Mouse (Mus musculus) ovary, postnatal 14 days (tissue): ENCODE results near the gene Ninl.
A peak's percentile ranks its signal among the peaks of the same experiment; 100 is the strongest.

ENCODE experiments used
- DNase-seq: peaks from one replicate; pipeline ENCODE4 v3.0.0; 2022; ENCODE audit warnings: low spot score

The Ninl gene

DNA sequence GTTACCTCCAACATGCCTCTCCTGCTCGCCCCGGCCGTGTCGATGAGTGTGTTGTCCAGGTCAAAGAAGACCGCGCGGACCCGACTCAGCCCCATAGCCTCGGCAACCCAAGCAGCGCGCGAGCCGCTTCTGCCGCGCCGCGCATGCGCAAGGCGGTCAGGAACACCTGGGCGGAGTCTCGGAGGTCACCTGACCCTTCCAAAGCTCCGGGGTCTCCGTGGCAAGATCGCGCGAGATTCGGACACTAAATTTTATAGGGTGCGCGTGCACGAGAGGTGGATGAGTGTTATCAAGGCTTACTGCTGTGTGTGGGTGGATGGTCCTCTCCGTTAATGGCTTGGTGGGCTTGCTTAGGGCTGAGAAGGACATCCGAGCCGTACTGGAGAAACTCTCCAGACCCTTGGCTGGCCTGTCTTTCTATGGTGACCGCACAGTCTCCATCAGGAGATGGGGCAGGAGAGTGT is at the start of gene Ninl, which contains the start of gene Nanp:
Gene Ninl, minus strand, starts transcription at position 151 of the 464 bp plus-strand sequence.
Gene Nanp, minus strand, starts transcription at position 167 of the 464 bp plus-strand sequence.
- DNase-seq, result peak; percentile 90

DNA sequence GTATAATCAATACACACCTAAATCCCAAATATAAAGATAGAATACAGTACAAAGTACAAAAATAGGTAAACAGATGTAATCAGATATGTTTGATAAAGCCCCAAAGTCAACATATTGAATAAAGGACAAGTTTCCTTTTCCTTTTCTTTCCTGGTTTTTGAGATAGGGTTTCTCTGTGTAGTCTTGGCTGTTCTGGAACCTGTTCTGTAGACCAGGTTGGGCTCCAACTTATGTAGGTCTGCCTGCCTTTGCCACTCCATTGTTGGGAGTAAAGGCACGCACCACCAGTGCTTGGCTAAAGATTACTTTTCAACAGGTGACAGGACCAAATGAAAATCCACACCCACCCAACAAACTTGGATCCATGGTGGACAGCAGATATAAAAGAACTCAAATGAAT is 17.5 kb upstream of the Ninl start:
- no peak for DNase-seq

DNA sequence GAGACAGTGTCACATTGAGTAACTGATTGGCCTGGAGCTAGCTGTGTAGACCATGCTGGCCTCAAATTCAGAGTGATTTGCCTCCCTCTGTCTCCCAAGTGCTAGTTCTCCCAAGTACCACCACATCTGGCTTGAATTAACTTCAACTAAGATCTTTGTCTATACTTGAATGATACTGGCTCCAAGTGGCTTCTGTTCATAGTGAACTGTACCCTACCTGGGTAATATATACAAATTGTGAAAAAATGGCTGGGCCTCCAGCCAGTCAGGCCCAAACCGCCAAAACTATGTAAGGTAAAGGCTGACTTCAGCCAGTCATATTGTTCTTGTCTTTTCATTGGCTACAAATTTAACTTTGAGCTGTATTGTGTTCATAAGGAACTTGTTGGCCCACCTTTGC is 1.2 kb upstream of the Ninl start:
- DNase-seq, result no peak

- DNase-seq, result no peak
Observed at GRCm38 (mm10) chr2:151039726-151040125, 544 bp upstream of the Ninl start.

- no peak for DNase-seq
Observed at GRCm38 (mm10) chr2:151038811-151039222, 365 bp downstream of the Ninl start.

- no peak for DNase-seq
Observed at GRCm38 (mm10) chr2:151037876-151038552, 1.2 kb downstream of the Ninl start.

DNA sequence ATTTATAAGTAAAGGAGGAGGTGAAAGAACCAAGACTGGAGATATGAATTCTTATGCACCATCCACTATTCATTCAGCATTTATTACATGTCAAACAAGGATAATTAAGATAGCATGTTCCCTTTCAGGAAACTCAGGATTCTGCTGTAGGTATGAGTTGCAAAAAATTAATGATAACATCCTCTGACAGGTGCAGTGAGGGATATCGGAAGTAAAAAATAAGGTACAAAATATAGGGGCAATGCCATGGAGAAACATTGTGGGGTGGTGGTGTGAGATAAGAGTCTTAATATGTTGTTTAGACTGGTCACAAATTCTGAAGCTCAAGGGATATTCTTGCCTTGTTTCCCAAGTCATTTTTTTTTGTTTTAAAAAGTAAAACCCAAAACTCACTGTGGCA is 1.9 kb downstream of the Ninl start:
- DNase-seq, result no peak

- no peak for DNase-seq
Observed at GRCm38 (mm10) chr2:151036721-151037120, 2.5 kb downstream of the Ninl start.

- DNase-seq, result no peak
Observed at GRCm38 (mm10) chr2:151034435-151034834, 4.7 kb downstream of the Ninl start.

DNA sequence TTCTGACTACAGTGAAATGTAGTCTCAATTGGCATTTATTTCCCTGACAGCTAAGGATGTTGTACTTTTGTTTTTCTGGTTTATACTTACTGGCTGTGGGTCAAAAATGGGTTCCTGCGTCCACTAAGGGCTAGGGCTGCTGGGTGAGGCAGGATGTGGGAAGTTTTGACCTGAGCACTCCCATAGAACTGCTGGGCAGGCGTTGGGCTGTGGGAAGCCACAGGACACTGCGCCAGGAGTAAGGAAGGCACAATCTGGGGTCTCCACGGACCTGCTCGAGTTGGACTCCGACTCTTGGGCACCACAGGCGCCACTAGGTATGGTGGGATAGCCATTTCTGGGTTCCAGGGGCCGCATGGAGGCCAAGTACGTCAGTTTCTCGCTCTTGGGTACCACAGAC is 18.0 kb downstream of the Ninl start:
- DNase-seq, result no peak

GRCm38 (mm10) chr2:151015316-151015715 is 23.9 kb downstream of the Ninl start:
- no peak for DNase-seq

- no peak for DNase-seq
Observed at GRCm38 (mm10) chr2:151011273-151011672, 27.9 kb downstream of the Ninl start.

GRCm38 (mm10) chr2:151009515-151010085 is 29.6 kb downstream of the Ninl start:
- no peak for DNase-seq

DNA sequence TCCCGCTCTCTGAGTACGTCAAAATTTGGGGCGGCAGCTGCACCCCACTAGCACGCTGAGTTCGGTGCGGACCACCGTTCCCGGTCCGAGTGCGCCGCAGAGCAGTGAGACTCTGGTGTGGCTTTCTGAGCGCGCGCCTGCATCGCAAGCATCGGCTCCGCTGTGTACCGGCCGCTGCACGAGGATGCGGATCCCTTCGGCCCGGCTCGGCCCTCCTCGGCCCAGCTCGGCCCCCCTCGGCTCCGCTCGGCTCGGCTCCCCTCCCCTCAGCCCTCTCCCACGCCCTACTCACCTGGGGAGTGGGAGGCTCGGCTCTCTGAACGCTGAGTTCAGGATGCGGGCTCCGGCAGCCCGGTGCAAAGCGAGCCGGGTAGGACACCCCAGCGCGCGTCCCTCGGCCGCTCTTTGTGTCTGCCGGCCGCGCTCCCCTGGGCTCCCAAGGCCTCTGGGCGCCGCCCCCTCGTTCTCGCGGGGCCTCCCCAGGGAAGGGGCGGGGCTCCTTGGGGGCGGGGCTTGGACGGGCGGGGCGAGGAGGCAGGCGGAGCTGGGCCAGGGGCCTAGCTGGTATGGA is 30.2 kb downstream of the Ninl start:
- DNase-seq, result peak; percentile 70

DNA sequence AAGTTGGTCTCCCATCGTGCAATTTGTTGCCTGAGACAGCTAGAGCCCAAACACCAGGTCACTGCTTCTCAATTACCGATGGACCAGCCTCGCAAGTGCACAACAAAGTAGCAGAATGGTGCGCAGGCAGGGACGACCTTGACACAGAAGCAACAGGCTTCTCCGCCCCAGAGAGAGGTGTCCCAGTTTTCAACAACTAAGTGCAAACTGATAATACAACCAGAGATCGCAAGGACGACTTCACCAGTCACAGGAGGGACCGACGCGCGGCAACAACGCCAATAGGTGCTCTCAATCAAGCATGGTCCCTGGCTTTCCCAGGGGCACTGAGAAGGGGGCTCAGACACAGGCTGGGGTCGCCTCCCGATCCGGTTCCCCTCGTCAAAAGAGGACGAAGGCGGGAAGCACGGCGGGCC is 30.7 kb downstream of the Ninl start:
- DNase-seq, result no peak

DNA sequence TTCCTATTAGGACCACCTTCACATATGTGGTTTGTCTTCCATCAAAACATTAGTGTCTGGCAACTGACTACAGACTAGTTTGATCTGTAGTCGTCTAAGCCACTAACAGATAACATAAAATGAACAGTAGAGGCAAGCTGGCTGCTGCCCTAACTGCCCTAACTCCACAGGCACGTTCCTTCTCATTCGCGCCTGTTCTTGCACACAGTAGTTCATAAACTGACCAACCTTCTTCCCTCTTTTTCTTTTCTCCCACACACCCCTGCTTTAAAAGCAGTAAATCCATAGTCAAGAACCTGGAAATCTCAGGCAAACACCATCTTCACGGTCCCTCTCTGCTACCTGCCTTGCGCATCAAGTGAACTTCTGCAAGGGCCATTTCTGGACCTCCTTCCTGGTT is 31.2 kb downstream of the Ninl start:
- DNase-seq, result no peak

DNA sequence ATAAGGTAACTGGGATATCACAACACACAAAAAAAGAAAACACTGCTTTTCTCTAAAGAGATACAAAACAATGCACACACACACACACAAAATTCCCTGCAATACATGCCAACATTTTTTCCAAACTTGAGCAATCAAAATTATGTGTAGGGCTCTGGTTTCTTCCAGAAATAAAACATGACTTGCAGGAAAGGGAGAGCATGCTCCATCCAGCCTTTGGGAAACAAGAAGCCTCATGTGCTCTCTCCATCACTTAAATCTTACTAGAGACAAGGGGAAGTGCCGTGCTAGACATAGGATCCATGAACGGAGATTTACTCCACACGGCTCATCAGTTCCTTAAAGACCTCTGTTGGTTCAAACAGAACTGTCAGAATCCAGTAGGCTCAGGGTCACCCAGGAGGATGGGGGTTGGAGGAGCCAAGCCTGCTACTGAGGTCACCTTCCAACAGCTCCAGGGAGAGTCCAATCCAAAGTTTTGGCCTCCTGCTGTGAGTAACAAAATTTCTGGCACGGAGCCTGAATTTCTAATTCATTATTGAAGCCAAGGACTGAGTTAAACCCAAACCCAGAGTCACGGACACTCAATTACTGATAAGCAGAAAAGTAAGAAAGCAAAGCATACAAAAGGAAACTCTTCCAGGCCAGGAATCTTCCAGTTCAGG is 32.8 kb downstream of the Ninl start:
- no peak for DNase-seq

DNA sequence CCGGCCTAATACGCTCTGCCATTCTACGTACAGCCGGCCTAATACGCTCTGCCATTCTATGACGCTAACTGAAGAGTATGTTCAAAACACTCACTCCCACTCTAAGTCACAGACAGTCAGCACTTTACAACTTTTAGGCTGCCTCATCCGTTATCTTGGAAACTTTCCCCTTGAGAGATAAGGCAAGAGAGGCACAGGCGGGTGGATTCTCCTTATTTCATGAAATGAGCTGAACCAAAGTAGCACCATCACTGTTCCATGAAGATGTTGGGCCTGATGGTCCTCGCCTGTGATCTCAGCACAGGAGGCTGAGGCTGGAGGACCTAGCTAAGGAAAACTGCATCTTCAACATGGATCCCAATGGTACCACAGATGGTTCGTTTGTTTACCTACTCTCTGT is 34.8 kb downstream of the Ninl start:
- no peak for DNase-seq

- DNase-seq, result no peak
Observed at GRCm38 (mm10) chr2:151003796-151004195, 35.4 kb downstream of the Ninl start.

- no peak for DNase-seq
Observed at GRCm38 (mm10) chr2:151001619-151002175, 37.5 kb downstream of the Ninl start.

DNA sequence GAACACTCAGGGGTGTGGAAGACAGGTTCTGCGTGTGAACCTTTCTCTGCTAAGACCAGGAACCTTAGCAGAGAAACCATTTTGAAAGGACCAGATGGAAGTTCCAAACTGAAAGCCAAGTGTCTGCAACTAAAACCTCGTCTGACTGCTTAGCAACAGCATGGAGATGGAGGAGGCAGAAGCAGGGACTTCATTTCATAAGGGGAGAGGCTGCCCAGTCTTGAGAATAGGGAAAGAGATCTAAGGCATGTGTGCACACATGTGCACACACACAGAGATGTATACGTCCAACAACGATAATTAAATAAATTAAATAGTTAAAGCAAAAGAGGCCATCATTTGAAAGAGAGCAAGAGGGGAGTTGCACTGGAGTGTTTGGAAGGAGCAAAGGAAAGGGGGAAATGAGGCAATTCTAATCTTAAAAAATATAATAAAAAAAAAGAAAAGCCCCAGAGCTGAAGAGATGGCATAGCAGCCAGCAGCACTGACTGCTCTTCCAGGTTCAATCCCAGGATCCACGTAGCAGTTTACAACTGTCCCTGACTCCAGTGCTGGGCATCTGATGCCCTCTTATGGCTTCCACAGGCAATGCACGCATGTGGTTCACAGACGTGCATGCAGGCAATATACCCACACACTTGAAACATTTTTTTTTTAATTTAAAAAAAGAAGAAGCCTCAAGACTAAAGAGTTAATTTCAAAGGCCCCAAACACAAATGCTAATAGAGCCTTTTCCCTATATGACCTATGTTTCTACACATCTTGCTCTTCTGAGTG is 38.6 kb downstream of the Ninl start:
- peak; percentile 42 for DNase-seq

GRCm38 (mm10) chr2:150999021-150999420 is 40.2 kb downstream of the Ninl start:
- DNase-seq, result no peak
